ENCODE assay signal across 9 mouse cellular contexts in genomic region chr12:4906476-4906875, GRCm38 (mm10). TPM values are rescaled to one million over a fixed set of nuclear protein-coding genes. Genes with fewer than 3 reads are reported as not detected.
A peak's percentile ranks its signal among the peaks of the same experiment; 100 is the strongest.
DNase-seq lines count a peak whose midpoint lies in the region; ATAC-seq and TF ChIP-seq lines count a peak whose summit lies in the region.
"Had no signal": no experiment of that assay in that cellular context is flagged by ENCODE, and none has a peak within 500 bp of the region (broad histone marks: within the 10 kb centered on the region; RNA-seq: fewer than 3 reads in every experiment).

No protein-coding gene starts in this region.

- 0 out of 2 replicates have a peak, but pooled peaks cover 3% of the 10 kb centered on the region for H3K36me3 ChIP-seq in lung, embryonic 14.5 days (ENCODE audit: insufficient read depth)
- no peaks in the 10 kb centered on the region for H3K36me3 ChIP-seq in embryonic facial prominence, embryonic 15.5 days
- H3K36me3 ChIP-seq in limb, embryonic 10.5 days = peaks cover 8% of the 10 kb centered on the region; the same call in 1 of the 2 replicates
- H3K36me3 ChIP-seq in neural tube, embryonic 14.5 days (ENCODE audit: control insufficient read depth, insufficient read depth, low read length) = no peaks in the 10 kb centered on the region

- no peak for ATAC-seq in lung, embryonic 14.5 days (ENCODE audit: insufficient read depth)
- ATAC-seq in embryonic facial prominence, embryonic 15.5 days (ENCODE audit: insufficient number of reproducible peaks, low FRiP score, low TSS enrichment, low read depth) = no peak
- no peak for ATAC-seq in neural tube, embryonic 14.5 days (ENCODE audit: low read depth)

- no peaks in the 10 kb centered on the region for H3K27me3 ChIP-seq in lung, embryonic 14.5 days (ENCODE audit: insufficient read depth, low read length)
- H3K27me3 ChIP-seq in embryonic facial prominence, embryonic 15.5 days = no peaks in the 10 kb centered on the region
- H3K27me3 ChIP-seq in limb, embryonic 10.5 days (ENCODE audit: low read depth, poor library complexity, severe bottlenecking) = no peaks in the 10 kb centered on the region
- H3K27me3 ChIP-seq in neural tube, embryonic 14.5 days (ENCODE audit: control insufficient read depth, insufficient read depth, low read length) = no peaks in the 10 kb centered on the region

- no peaks in the 10 kb centered on the region for H3K9me3 ChIP-seq in lung, embryonic 14.5 days (ENCODE audit: low read depth, low read length)
- no peaks in the 10 kb centered on the region for H3K9me3 ChIP-seq in embryonic facial prominence, embryonic 15.5 days (replicated peaks)
- H3K9me3 ChIP-seq in limb, embryonic 10.5 days (replicated peaks) = no peaks in the 10 kb centered on the region
- H3K9me3 ChIP-seq in neural tube, embryonic 14.5 days (ENCODE audit: control insufficient read depth, low read length) = no peaks in the 10 kb centered on the region

- peak overlapping the region; percentile 75 for H3K4me3 ChIP-seq in lung, embryonic 14.5 days (ENCODE audit: low read depth, low read length)
- peak overlapping the region; percentile 70 for H3K4me3 ChIP-seq in embryonic facial prominence, embryonic 15.5 days (replicated peaks)
- peak overlapping the region; percentile 82 for H3K4me3 ChIP-seq in limb, embryonic 10.5 days
- peak overlapping the region; percentile 66 for H3K4me3 ChIP-seq in neural tube, embryonic 14.5 days (ENCODE audit: low read depth, low read length)

- peak overlapping the region; percentile 85 for H3K4me2 ChIP-seq in lung, embryonic 14.5 days
- H3K4me2 ChIP-seq in embryonic facial prominence, embryonic 15.5 days (replicated peaks) = peak overlapping the region; percentile 73
- peak overlapping the region; percentile 68 for H3K4me2 ChIP-seq in neural tube, embryonic 14.5 days (ENCODE audit: low read depth, low read length)

- peak overlapping the region; percentile 80; the same call in 1 of the 2 replicates for H3K27ac ChIP-seq in lung, embryonic 14.5 days (ENCODE audit: low read depth)
- no peak overlapping the region; the same call in 1 of the 2 replicates for H3K27ac ChIP-seq in embryonic facial prominence, embryonic 15.5 days (replicated peaks)
- H3K27ac ChIP-seq in limb, embryonic 10.5 days = peak overlapping the region; percentile 93
- H3K27ac ChIP-seq in neural tube, embryonic 14.5 days (ENCODE audit: low read depth, low read length) = peak overlapping the region; percentile 82; the same call in 1 of the 2 replicates

- DNase-seq in lung, embryonic 14.5 days = no peak
- DNase-seq in lung, postnatal 10 days = no peak
- DNase-seq in limb, embryonic 10.5 days (ENCODE audit: low spot score) = no peak
- no peak for DNase-seq in thymus, postnatal 36 days
- DNase-seq in layer of hippocampus, adult 11-12 months (ENCODE audit: low spot score) = no peak
- no peak for DNase-seq in adrenal gland, adult 8-10 months
- DNase-seq: adrenal gland, postnatal 25 days had no signal

- peak overlapping the region; percentile 84 for H3K9ac ChIP-seq in lung, embryonic 14.5 days
- H3K9ac ChIP-seq in embryonic facial prominence, embryonic 15.5 days = peak overlapping the region; percentile 59; the same call in 1 of the 2 replicates
- H3K9ac ChIP-seq in neural tube, embryonic 14.5 days (replicated peaks; ENCODE audit: low read depth, low read length) = peak overlapping the region; percentile 83

- no peaks in the 10 kb centered on the region for H3K4me1 ChIP-seq in lung, embryonic 14.5 days (ENCODE audit: insufficient read depth)
- no peaks in the 10 kb centered on the region for H3K4me1 ChIP-seq in embryonic facial prominence, embryonic 15.5 days
- no peaks in the 10 kb centered on the region for H3K4me1 ChIP-seq in limb, embryonic 10.5 days
- H3K4me1 ChIP-seq in neural tube, embryonic 14.5 days (ENCODE audit: control insufficient read depth, insufficient read depth, low read length) = no peaks in the 10 kb centered on the region; the same call in 1 of the 2 replicates

- 38% methylated on average over 7 of the region's 7 CpGs for WGBS in lung, embryonic 14.5 days
- WGBS in embryonic facial prominence, embryonic 15.5 days = 52% methylated on average over 7 of the region's 7 CpGs
- WGBS in limb, embryonic 10.5 days = 63% methylated on average over 7 of the region's 7 CpGs
- 54% methylated on average over 7 of the region's 7 CpGs for WGBS in neural tube, embryonic 14.5 days

- no peak for TF ChIP-seq CTCF in lung, embryonic 14.5 days (IDR thresholded peaks at IDR 0.05; ENCODE audit: low read depth)

RNA-seq across cellular contexts. Expression of gene Ubxn2a, which starts 1.0 kb away (rescaled TPM):
- polyA plus RNA-seq in lung, embryonic 14.5 days (2014; fragmentation: Nextera tagmentation; extraction: Ambion mirVana) = 21.2 and 27.0 TPM in 2 replicates
- polyA plus RNA-seq in embryonic facial prominence, embryonic 15.5 days (2015; fragmentation: Nextera tagmentation; extraction: Ambion mirVana) = 24.7 and 28.0 TPM in 2 replicates
- polyA plus RNA-seq in limb, embryonic 10.5 days (2016; fragmentation: Nextera tagmentation; extraction: Ambion mirVana) = 20.2 and 23.7 TPM in 2 replicates
- polyA plus RNA-seq in neural tube, embryonic 14.5 days (2014; fragmentation: Nextera tagmentation; extraction: Ambion mirVana) = 45.7 and 47.3 TPM in 2 replicates
- 10 to 100 TPM; 38.2 to 49.6 (median 42.1) TPM for total RNA-seq in adrenal gland, adult 8-10 months (2022)

RNA-seq across cellular contexts. Expression of gene Atad2b, which starts 10.7 kb away (rescaled TPM):
- 19.0 and 20.4 TPM in 2 replicates for polyA plus RNA-seq in lung, embryonic 14.5 days (2014; fragmentation: Nextera tagmentation; extraction: Ambion mirVana)
- polyA plus RNA-seq in embryonic facial prominence, embryonic 15.5 days (2015; fragmentation: Nextera tagmentation; extraction: Ambion mirVana) = 10.5 and 10.7 TPM in 2 replicates
- polyA plus RNA-seq in limb, embryonic 10.5 days (2016; fragmentation: Nextera tagmentation; extraction: Ambion mirVana) = 11.1 and 13.5 TPM in 2 replicates
- 20.4 and 24.2 TPM in 2 replicates for polyA plus RNA-seq in neural tube, embryonic 14.5 days (2014; fragmentation: Nextera tagmentation; extraction: Ambion mirVana)
- 10 to 100 TPM; 22.5 to 31.4 (median 25.5) TPM for total RNA-seq in adrenal gland, adult 8-10 months (2022)

RNA-seq across cellular contexts. Expression of gene Mfsd2b, which starts 32.3 kb away (rescaled TPM):
- polyA plus RNA-seq in lung, embryonic 14.5 days (2014; fragmentation: Nextera tagmentation; extraction: Ambion mirVana) = 2.6 and 2.9 TPM in 2 replicates
- polyA plus RNA-seq in embryonic facial prominence, embryonic 15.5 days (2015; fragmentation: Nextera tagmentation; extraction: Ambion mirVana) = 0.88 TPM in 2 replicates
- polyA plus RNA-seq in limb, embryonic 10.5 days (2016; fragmentation: Nextera tagmentation; extraction: Ambion mirVana) = 4.4 and 4.5 TPM in 2 replicates
- 2.3 and 2.6 TPM in 2 replicates for polyA plus RNA-seq in neural tube, embryonic 14.5 days (2014; fragmentation: Nextera tagmentation; extraction: Ambion mirVana)
- 1 to 10 TPM in 1 of 4 experiments, under 1 TPM in 3; 0.67 to 1.8 (median 0.83) TPM for total RNA-seq in adrenal gland, adult 8-10 months (2022)
